In the genomic region with DNA sequence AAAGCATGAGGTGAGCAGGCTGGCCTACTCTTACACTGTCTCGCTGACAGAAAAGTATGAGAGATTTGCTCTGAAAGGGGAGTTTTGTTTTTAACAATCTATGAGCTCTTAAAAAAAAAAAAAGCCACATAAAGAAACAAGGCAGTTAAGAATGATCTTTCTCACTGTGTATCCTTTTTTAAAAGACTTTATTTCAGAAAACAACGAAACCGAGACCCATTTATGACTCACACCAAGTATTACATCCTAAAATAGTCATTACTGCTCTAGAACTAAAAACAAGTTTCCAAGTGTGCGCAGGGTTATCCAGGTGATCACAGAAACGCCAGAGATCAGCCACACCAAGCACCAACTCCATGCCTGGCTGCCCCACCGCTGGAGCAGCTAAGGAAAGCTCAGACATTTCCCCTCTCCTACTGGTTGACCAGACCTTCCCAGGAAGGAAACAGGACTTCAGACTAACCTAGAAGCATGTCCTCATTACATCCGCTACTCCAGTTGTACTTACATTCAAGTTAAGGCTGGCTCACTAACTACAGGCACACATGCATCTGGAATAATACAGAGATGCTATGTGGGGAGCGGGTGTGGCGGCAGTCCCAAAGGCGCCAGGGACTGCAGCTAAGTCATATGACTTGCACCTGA, we compare ENCODE assay signal across 19 mouse cellular contexts. TPM values are rescaled to one million over a fixed set of nuclear protein-coding genes. Genes with fewer than 3 reads are reported as not detected.
DNase-seq lines count a peak whose midpoint lies in the region; ATAC-seq and TF ChIP-seq lines count a peak whose summit lies in the region.
"Had no signal": no experiment of that assay in that cellular context is flagged by ENCODE, and none has a peak within 500 bp of the region (broad histone marks: within the 10 kb centered on the region; RNA-seq: fewer than 3 reads in every experiment).

No protein-coding gene starts in this region.

- no peak for ATAC-seq in megakaryocyte progenitor cell, adult 5-6 weeks (replicated peaks; ENCODE audit: poor library complexity)
- ATAC-seq: forebrain, embryonic 13.5 days; forebrain, postnatal 0 days; hindbrain, embryonic 16.5 days; intestine, embryonic 16.5 days had no signal

- no peak overlapping the region for H3K9ac ChIP-seq in heart, adult 2 months (ENCODE audit: low read depth, low read length)
- H3K9ac ChIP-seq: forebrain, embryonic 13.5 days; forebrain, postnatal 0 days; hindbrain, embryonic 12.5 days had no signal

- no peak overlapping the region for H3K4me3 ChIP-seq in heart, adult 2 months
- no peak overlapping the region for H3K4me3 ChIP-seq in brown adipose tissue, adult 24 weeks (ENCODE audit: insufficient read depth, low read depth, low read length)
- H3K4me3 ChIP-seq: embryonic facial prominence, embryonic 10.5 days; forebrain, embryonic 13.5 days; hindbrain, embryonic 12.5 days had no signal

- DNase-seq in heart, adult 2 months = no peak
- no peak for DNase-seq in heart, adult 8-10 months (ENCODE audit: low spot score)
- DNase-seq in CD4-positive, CD25-positive, alpha-beta regulatory T cell, adult 2 months (ENCODE audit: low read depth, low spot score) = peak; percentile 43
- DNase-seq in adrenal gland, postnatal 10 days = no peak
- DNase-seq in adrenal gland, adult 18-20 months (ENCODE audit: low spot score in 2 of 2) = no peak
- DNase-seq: adrenal gland, postnatal 14 days; cerebellum, adult 2 months; cerebellum, postnatal 10 days; forebrain, postnatal 0 days; heart, postnatal 10 days; heart, postnatal 4 days; kidney, adult 2 months had no signal

- TF ChIP-seq EP300 in heart, adult 2 months (IDR thresholded peaks at IDR 0.05; ENCODE audit: insufficient read depth, low read depth, low read length) = 0 out of 2 replicates have a peak, but pooled peaks have one; percentile 8

- H3K4me1 ChIP-seq in heart, adult 2 months (ENCODE audit: control insufficient read depth, insufficient read depth, low read length) = peaks cover 19% of the 10 kb centered on the region
- peaks cover 17% of the 10 kb centered on the region for H3K4me1 ChIP-seq in brown adipose tissue, adult 24 weeks (ENCODE audit: control insufficient read depth, insufficient read depth, insufficient read length, low read length)
- H3K4me1 ChIP-seq: embryonic facial prominence, embryonic 10.5 days; forebrain, embryonic 13.5 days; hindbrain, embryonic 12.5 days had no signal

- WGBS in heart, adult 2 months = 62% methylated on average over 10 of the region's 10 CpGs

- intact Hi-C loops in heart, adult 2 months (cut with DNase I) = no loop called here

- TF ChIP-seq CTCF in heart, adult 2 months (IDR thresholded peaks at IDR 0.05) = no peak

- peaks cover 3% of the 10 kb centered on the region for H3K79me2 ChIP-seq in heart, adult 2 months (replicated peaks; ENCODE audit: control insufficient read depth, insufficient read depth, low read length)

- no peaks in the 10 kb centered on the region for H3K27me3 ChIP-seq in heart, adult 2 months (ENCODE audit: control insufficient read depth, insufficient read depth, low read length)
- H3K27me3 ChIP-seq: forebrain, embryonic 13.5 days; hindbrain, embryonic 12.5 days had no signal

- peaks cover 23% of the 10 kb centered on the region for H3K36me3 ChIP-seq in heart, adult 2 months (ENCODE audit: control insufficient read depth, insufficient read depth, low read length)
- H3K36me3 ChIP-seq: embryonic facial prominence, embryonic 10.5 days; hindbrain, embryonic 12.5 days had no signal

- peak overlapping the region; percentile 12 for H3K27ac ChIP-seq in heart, adult 2 months
- H3K27ac ChIP-seq in brown adipose tissue, adult 24 weeks (replicated peaks; ENCODE audit: low read depth, low read length) = peak overlapping the region; percentile 46
- H3K27ac ChIP-seq: embryonic facial prominence, embryonic 10.5 days; forebrain, embryonic 13.5 days; hindbrain, embryonic 12.5 days had no signal

- no peak for TF ChIP-seq POLR2A in heart, adult 2 months (IDR thresholded peaks at IDR 0.05; ENCODE audit: insufficient read depth, low read depth, low read length)

RNA-seq across cellular contexts. Expression of gene Ppp2r5a, which starts 18.2 kb away (rescaled TPM):
- total RNA-seq in heart, adult 2 months (2021) = 100 to 1,000 TPM; 105 to 110 TPM
- 53.7 and 79.2 TPM in 2 replicates for polyA plus RNA-seq in heart, adult 2 months (2012; rRNA removed)
- total RNA-seq in heart, adult 8-10 months (2022) = 10 to 100 TPM; 94.2 to 98.9 (median 97.9) TPM
- polyA plus RNA-seq in brown adipose tissue, adult 24 weeks (2012; ENCODE audit: insufficient read depth, insufficient read length, missing spikeins) = 895 and 923 TPM in 2 replicates
- total RNA-seq in megakaryocyte progenitor cell, adult 5-6 weeks (2015) = 124 and 129 TPM in 2 replicates
- total RNA-seq in megakaryocyte progenitor cell, adult 5-6 weeks (2017) = 125 and 139 TPM in 2 replicates
- total RNA-seq in adrenal gland, postnatal 10 days (2021) = 100 to 1,000 TPM; 225 TPM
- total RNA-seq in adrenal gland, adult 18-20 months (2021) = 100 to 1,000 TPM; 196 to 437 TPM

RNA-seq across cellular contexts. Expression of gene Tmem206, which starts 59.2 kb away (rescaled TPM):
- 1 to 10 TPM; 3.3 to 3.6 TPM for total RNA-seq in heart, adult 2 months (2021)
- polyA plus RNA-seq in heart, adult 2 months (2012; rRNA removed) = 3.9 and 6.0 TPM in 2 replicates
- 1 to 10 TPM; 2.6 to 4.2 (median 3.0) TPM for total RNA-seq in heart, adult 8-10 months (2022)
- 1.8 and 2.3 TPM in 2 replicates for polyA plus RNA-seq in brown adipose tissue, adult 24 weeks (2012; ENCODE audit: insufficient read depth, insufficient read length, missing spikeins)
- total RNA-seq in megakaryocyte progenitor cell, adult 5-6 weeks (2015) = 20.8 and 23.8 TPM in 2 replicates
- total RNA-seq in megakaryocyte progenitor cell, adult 5-6 weeks (2017) = 22.0 and 25.4 TPM in 2 replicates
- 1 to 10 TPM; 5.8 to 6.7 TPM for total RNA-seq in adrenal gland, postnatal 10 days (2021)
- 1 to 10 TPM; 4.7 to 5.7 TPM for total RNA-seq in adrenal gland, adult 18-20 months (2021)
